Mouse (Mus musculus) testis, adult 2 months (tissue): ENCODE data around the gene Slc39a11. TPM values are rescaled to one million over a fixed set of nuclear protein-coding genes. Genes with fewer than 3 reads are reported as not detected.
A peak's percentile ranks its signal among the peaks of the same experiment; 100 is the strongest.

Experiments used
- H3K27ac ChIP-seq: fragments of 200-500 bp; 2 replicates; pipeline ENCODE4 v1.5.1; 2012; ENCODE audit warnings: low read depth, low read length; ENCODE audit not compliant: control insufficient read depth, insufficient read depth
- H3K27me3 ChIP-seq: fragments of 200-500 bp; 2 replicates; pipeline ENCODE4 v1.6.1; 2012; ENCODE audit warnings: mild to moderate bottlenecking, low read length, moderate library complexity; ENCODE audit not compliant: control insufficient read depth, insufficient read depth
- H3K36me3 ChIP-seq: fragments of 200-500 bp; 2 replicates; pipeline ENCODE4 v1.6.1; 2012; ENCODE audit warnings: mild to moderate bottlenecking, low read length; ENCODE audit not compliant: control insufficient read depth, insufficient read depth
- H3K4me1 ChIP-seq: fragments of 200-500 bp; 2 replicates; pipeline ENCODE4 v1.6.1; 2012; ENCODE audit warnings: low read length; ENCODE audit not compliant: control insufficient read depth, insufficient read depth
- H3K4me3 ChIP-seq: fragments of 200-500 bp; 2 replicates; pipeline ENCODE4 v1.5.1; 2012; ENCODE audit warnings: low read depth, mild to moderate bottlenecking, low read length, moderate library complexity, mixed read lengths; ENCODE audit not compliant: control insufficient read depth
- CTCF ChIP-seq: fragments of 200-500 bp; IDR thresholded peaks from 2 replicates; pipeline ENCODE4 v1.5.1; 2012; ENCODE audit warnings: low read depth, mild to moderate bottlenecking, inconsistent platforms, low read length, moderate library complexity; ENCODE audit not compliant: control insufficient read depth, insufficient read depth, insufficient replicate concordance
- POLR2A ChIP-seq: fragments of 200-500 bp; IDR thresholded peaks from 2 replicates; pipeline ENCODE4 v1.6.1; 2012; ENCODE audit warnings: low read depth, mild to moderate bottlenecking, inconsistent platforms, low read length, moderate library complexity; ENCODE audit not compliant: control insufficient read depth
- polyA plus RNA-seq: library from polyadenylated mRNA; depleted of rRNA; stranded (reverse); fragments of >200 nt; gene quantifications from 2 replicates; pipeline ENCODE4 v1.2.3, GENCODE M21; 2012

Gene Slc39a11
- polyA plus RNA-seq, 1 experiment, result 8.9 TPM

- Histone ChIP-seq H3K4me1 (peaks cover 16% of the 10 kb centered on the region), H3K36me3 (no peaks in the 10 kb centered on the region; the same call in 1 of the 2 replicates), H3K27ac (no peak overlapping the region), H3K27me3 (no peaks in the 10 kb centered on the region), H3K4me3 (peak overlapping the region; percentile 0; the same call in 1 of the 2 replicates)
- TF ChIP-seq POLR2A (no peak), CTCF (no peak)
These were observed 1.5 kb upstream of the Slc39a11 start for GRCm38 (mm10) chr11:113651206-113651906.

GRCm38 (mm10) chr11:113648690-113649352, 1.1 kb downstream of the Slc39a11 start, which contains the start of gene Cog1:
Gene Cog1 (plus strand): TSS chr11:113649169.
- TF ChIP-seq POLR2A, result no peak
- no peak for TF ChIP-seq CTCF
- peak within 1 kb of the TSS; percentile 74 for H3K27ac ChIP-seq
- no peaks in the 10 kb centered on the region for H3K27me3 ChIP-seq
- H3K4me1 ChIP-seq, result peaks cover 16% of the 10 kb centered on the region
- no peaks in the 10 kb centered on the region for H3K36me3 ChIP-seq
- peak within 1 kb of the TSS; percentile 93 for H3K4me3 ChIP-seq

- no peak for TF ChIP-seq POLR2A
- TF ChIP-seq CTCF, result peak; percentile 99
- Histone ChIP-seq H3K27me3 (no peaks in the 10 kb centered on the region), H3K36me3 (no peaks in the 10 kb centered on the region), H3K27ac (no peak overlapping the region), H3K4me3 (peak overlapping the region; percentile 93; the same call in 1 of the 2 replicates), H3K4me1 (peaks cover 16% of the 10 kb centered on the region)
These were observed 1.7 kb downstream of the Slc39a11 start for GRCm38 (mm10) chr11:113648152-113648551.

- no peaks in the 10 kb centered on the region for H3K36me3 ChIP-seq
- H3K27me3 ChIP-seq, result no peaks in the 10 kb centered on the region
- no peak overlapping the region for H3K27ac ChIP-seq
- H3K4me3 ChIP-seq, result no peak overlapping the region
- TF ChIP-seq POLR2A (no peak), CTCF (no peak)
- peaks cover 13% of the 10 kb centered on the region for H3K4me1 ChIP-seq
These were observed 4.7 kb downstream of the Slc39a11 start for GRCm38 (mm10) chr11:113645181-113645580.

- TF ChIP-seq POLR2A (no peak), CTCF (no peak)
- H3K4me3 ChIP-seq, result no peak overlapping the region
- H3K27ac ChIP-seq, result no peak overlapping the region
- H3K36me3 ChIP-seq, result no peaks in the 10 kb centered on the region
- H3K4me1 ChIP-seq, result no peaks in the 10 kb centered on the region; the same call in 1 of the 2 replicates
- H3K27me3 ChIP-seq, result no peaks in the 10 kb centered on the region
These were observed 11.2 kb downstream of the Slc39a11 start for GRCm38 (mm10) chr11:113638680-113639079.

GRCm38 (mm10) chr11:113634699-113635121, 15.2 kb downstream of the Slc39a11 start:
- Histone ChIP-seq H3K36me3 (no peaks in the 10 kb centered on the region), H3K4me3 (no peak overlapping the region), H3K4me1 (no peaks in the 10 kb centered on the region; the same call in 1 of the 2 replicates), H3K27me3 (no peaks in the 10 kb centered on the region), H3K27ac (no peak overlapping the region)
- TF ChIP-seq CTCF (no peak), POLR2A (no peak)

- Histone ChIP-seq H3K27me3 (no peaks in the 10 kb centered on the region), H3K36me3 (no peaks in the 10 kb centered on the region), H3K4me1 (no peaks in the 10 kb centered on the region; the same call in 1 of the 2 replicates), H3K4me3 (no peak overlapping the region), H3K27ac (no peak overlapping the region)
- TF ChIP-seq POLR2A, result no peak
- no peak for TF ChIP-seq CTCF
These were observed 16.5 kb downstream of the Slc39a11 start for GRCm38 (mm10) chr11:113633398-113633797.

- no peak overlapping the region for H3K27ac ChIP-seq
- H3K36me3 ChIP-seq, result no peaks in the 10 kb centered on the region
- H3K27me3 ChIP-seq, result no peaks in the 10 kb centered on the region
- H3K4me3 ChIP-seq, result no peak overlapping the region
- TF ChIP-seq POLR2A (no peak), CTCF (no peak)
- H3K4me1 ChIP-seq, result no peaks in the 10 kb centered on the region
These were observed 17.6 kb downstream of the Slc39a11 start for GRCm38 (mm10) chr11:113632303-113632702.
